Mouse (Mus musculus): Measurements from ENCODE around the gene Mfsd13b.
A peak's percentile ranks its signal among the peaks of the same experiment; 100 is the strongest.
"Not testable (repeated sequence)": the region's sequence is repeated elsewhere in the genome, so short reads cannot be mapped to it uniquely, and the experiment has no call there.

The Mfsd13b gene

DNA sequence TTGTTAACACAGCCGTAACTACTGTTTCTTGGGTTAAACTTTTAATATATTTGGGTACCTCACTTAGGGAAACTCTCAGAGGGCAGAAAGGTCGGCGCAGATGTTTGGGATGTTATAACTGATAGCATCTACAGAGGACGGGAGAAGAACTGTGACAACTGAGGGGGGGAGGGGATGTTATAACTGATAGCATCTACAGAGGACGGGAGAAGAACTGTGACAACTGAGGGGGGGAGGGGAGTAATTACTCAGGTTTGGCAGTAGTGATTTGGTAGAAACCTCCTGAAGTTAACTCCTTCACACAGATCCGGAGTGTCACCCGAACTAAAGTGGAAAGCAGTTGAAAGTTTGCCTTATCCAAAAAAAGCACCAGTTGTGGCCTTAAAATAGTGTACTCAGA lies 659 bp downstream of the Mfsd13b start:
- no peak for DNase-seq (ENCODE audit: low spot score)

DNA sequence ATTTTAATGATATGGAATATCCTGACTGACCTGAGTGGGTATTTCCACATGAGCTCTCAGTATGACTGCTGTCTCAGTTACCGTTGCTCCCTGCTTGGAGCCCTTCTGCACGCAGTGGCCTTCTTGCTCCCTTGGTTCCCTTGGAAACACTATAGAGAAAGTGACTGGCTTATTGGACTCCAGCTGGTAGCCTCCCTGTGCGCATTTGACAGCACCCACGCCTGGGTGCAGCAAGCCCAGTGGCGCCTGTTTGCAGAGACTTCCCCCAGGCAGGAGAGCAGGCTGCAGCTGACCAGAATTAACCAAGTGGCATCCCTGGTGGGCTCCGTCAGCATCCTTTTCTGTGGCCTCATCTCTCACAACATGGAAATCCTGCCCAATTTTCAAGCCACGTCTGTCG lies 8.9 kb downstream of the Mfsd13b start:
- DNase-seq (ENCODE audit: low spot score) = no peak

DNA sequence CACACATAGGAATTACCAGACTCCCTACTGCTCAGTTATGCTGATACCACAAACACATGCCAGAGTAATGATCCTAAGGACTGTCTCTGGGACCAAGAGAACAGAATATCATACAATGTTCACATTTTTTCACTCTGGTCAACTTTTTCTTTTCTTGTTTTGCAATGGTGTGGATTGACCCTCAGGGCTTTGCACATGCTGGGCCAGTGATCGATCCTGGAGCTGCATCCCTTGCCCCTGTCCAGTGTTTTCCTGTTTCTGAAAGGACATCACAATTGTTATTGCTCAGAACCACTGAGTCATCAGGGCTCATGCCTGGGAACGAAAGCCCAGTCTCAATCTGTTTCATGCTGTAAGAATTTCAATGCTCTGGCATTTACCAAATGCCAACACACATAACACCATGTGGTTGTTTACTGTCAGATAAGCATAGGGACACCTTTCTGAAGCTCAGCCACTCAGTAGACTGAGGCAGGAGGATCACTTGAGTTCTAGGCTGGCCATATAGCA lies 16.8 kb downstream of the Mfsd13b start:
- no peak for DNase-seq (ENCODE audit: low spot score)

DNA sequence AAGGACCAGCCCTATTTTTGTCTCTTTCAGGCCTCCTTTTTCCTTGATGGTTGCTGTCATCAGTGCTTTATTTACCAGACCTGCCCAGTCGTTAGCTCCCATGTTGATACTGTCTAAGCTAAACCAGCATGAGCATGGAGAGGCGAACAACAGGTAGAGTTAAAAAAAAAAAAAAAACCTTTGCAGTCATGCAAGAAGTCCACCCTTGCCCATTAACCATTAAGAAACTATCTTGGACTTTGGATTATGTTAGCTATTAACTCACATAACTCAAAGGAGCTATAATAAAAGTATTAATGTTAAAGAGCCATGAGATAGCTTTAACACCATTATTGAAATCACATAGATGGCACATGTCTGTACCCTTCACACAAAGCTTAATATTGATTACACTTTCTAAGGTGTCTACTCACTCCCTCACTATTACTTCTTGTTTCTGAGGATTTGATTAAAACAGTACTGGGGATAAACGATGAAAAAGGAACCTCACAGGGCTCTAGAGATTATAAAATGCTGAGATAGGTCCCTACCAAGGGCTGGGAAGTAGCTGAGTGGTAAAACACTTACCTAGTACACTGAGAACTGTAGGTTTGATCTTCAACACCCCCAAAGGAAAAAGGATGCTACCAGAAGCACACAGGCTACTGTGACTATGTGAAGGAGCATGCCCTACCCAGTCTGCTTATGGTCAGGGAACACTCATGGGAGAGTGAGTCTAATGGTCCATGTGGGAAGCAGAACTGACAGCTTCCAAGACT lies 17.9 kb downstream of the Mfsd13b start:
- no peak for DNase-seq (ENCODE audit: low spot score)

DNA sequence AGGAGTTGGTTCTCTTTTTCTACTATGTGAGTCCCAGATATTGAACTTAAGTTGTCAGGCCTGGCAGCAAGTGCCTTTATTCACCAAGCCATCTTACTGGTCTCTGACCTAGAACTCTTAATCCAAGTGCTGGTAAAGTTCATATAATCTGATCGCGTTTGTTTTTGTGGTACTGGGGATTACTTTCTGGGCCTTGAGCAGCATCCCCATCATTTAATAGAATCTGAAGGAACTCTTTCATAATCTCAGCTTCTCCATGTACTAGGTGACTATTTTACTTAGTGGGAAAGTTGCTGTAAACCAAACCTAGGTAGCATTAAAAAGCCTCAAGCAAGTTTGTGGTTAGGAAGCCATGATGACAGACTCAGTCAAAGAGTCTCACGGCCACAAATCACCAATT lies 19.6 kb downstream of the Mfsd13b start:
- DNase-seq (ENCODE audit: low spot score) = no peak

DNA sequence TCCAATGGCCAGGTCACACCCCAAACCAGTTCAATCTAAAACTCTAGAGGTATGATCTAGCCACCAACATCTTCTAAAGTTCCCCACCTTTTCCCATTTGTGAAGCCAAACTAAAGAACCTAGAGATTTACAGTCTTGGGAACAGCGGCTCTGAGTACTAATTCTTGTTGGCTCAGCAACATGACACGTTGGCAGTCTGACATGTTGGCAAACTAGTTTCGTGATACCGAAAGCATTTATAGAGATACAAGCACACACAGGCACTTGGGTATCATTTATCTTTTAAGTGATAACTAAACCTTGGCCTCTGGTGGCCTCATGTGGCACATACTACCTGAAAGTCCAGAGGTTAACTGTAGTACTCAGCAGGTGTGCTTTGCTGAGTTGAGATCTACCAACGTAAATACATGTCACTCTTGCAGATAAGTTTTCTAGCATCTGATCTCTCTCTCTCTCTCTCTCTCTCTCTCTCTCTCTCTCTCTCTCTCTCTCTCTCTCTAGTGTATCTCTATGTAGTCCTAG lies 20.2 kb downstream of the Mfsd13b start:
- DNase-seq (ENCODE audit: low spot score) = no peak

DNA sequence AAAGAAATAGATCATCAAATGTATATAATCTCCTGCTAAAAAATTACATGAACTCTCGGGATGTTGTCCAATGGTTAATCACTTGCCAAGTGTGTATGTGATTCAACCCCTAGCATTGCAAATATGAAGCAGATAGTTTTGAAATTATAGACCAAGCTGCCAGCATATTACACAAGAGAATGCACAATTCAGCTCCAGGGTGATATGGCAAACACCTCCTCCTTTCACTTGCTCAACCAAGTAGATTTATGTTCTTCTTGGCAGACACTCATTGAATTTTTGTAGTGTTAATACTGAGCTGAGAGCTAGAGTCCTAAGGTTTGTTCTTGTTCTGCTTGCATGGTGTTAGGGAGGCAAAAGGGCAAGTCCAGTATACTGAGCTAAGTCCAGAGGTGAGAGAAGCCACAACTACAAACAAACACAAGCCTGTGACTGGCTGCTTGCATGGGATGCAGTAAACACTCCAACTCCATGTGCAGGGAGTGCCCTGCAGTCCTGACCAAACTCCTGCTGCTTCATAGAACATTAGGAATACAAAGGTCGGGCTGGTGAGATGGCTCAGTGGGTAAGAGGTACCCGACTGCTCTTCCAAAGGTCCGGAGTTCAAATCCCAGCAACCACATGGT lies 21.6 kb downstream of the Mfsd13b start:
- peak; percentile 62 for DNase-seq (ENCODE audit: low spot score)

DNA sequence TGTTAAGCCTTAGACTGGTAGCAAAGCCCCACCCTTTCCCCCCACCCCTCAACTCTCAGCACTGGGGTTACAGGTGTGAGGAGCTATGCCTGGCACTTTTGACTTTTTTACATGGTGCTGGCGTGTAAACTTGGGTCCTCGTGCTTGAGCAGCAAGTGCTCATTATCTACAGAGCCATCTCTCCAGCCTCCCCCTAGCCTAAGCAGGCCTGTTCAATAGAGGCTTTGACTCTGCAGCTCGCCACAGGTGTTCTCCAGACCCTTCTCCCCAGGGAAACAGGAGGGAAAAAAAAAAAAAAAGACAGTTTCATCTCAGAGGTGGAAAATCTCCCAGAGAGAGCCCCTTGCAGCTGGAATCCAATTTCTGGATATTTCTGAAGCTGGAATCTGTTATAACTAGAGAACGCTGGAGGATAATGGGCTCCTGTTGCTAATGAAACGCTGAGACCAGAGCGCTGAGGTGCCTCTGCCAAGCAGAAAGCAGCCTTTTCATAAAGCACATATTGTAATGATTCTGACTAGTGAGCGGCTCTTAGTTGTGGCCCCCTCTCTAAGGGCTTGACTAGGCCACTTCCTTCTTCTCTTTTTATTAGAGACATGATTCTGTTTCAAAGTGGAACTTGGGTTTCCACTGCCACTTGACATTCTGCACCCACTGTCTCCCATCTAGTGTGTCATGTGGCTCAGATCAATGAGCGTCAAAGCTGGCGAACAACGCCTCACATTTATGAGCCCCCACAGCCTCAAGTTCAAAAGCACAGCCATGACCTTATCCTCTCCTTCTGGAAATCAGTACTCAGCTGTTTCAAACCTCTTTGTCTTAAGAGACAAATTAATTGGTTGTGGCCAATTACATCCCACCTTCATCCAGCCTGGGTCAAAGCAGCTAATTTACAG lies 29.7 kb downstream of the Mfsd13b start:
- DNase-seq (ENCODE audit: low spot score) = no peak

DNA sequence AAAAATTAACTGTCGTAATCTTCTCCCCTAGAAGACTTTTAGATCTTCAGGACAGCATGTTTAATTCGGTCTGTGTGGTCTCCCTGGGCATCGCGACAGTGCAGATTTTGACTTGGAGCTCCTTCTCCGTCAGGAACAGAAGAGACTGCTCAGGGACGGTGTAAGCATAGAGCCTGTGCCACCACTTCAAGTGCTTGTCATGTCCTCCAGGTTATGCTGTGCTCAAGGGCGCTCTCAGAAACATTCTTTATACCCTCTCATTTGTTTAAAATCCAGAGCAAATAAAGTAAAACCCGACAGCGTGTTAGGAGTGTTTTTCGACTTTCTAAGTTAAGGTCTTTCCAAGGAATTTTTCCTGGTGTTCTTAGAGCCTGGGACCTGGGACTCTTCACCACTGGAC lies 32.2 kb downstream of the Mfsd13b start:
- no peak for DNase-seq (ENCODE audit: low spot score)

DNA sequence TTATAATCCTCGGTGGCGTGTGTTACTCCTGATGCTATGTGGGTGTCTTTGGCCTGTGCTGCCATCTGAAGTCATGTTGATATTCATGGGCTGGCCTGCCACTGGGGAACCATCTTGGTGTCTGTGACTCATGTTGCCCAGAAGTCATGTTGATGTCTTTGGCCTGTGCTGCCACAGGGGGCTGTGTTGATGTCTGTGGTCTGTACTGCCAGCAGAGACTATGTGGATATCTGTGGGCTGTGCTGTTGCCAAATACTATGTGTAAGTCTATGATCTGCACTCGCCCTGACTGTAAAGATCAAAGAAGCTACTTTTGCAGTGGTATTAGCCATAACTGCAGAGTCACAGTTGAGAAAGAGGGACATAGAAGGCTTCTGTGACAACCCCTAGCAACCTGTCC lies 36.5 kb downstream of the Mfsd13b start:
- no peak for DNase-seq (ENCODE audit: low spot score)

DNA sequence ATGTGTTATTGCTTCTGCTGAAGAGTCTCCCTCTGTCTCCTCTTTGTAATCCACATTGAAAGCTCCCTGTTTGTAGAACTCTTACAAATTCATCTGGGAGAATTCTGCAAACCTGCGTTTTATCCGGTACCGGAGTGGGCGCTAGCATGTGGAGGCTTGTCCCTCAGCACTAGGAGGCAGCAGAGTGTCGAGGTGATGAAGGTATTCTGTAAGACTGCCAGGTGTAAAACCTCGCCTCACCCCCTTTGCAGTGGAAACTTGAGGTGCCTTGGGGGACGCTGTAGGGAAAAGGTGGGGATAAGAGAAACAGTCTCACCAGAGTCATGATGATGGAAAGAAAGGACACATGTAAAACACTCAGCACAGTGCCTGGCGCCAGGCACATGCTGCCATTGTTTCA lies 38.0 kb downstream of the Mfsd13b start:
- no peak for DNase-seq (ENCODE audit: low spot score)

DNA sequence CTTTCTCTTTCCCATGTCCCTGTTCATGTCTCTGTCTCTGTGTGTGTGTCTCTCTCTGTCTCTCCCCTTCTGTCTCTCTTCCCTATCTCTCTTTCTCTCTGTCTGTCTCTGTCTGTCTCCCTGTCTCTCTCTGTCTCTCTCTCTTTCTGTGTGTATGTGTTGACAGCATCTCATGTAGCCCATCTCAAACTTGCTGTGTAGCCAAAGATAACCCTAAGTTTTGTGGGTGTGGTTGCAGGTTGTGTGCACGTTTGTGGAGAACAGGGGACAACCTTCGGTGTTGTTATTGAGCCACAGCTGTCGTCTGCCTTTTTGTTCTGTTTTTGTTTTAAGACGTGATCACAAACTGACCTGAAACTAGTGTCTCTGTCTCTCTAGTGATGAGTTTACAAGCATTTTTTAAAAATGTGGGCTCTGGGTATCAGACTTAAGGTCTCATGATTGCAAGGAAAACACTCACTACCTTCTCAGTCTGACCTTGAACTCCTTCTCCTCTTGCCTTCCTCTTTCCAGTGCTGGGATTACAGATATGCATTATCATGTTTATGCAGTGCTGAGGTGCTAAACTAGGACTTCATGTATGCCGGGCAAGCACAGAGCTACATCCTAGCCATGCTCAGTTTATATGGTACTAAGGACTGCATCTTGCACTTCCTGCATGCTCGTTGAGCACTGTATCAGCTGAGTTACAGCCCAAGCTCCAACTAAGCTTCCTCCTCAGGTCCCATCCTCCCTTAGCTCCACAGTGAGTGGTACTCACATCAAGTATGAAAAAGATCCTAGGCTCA lies 43.1 kb downstream of the Mfsd13b start:
- DNase-seq (ENCODE audit: low spot score) = no peak

DNA sequence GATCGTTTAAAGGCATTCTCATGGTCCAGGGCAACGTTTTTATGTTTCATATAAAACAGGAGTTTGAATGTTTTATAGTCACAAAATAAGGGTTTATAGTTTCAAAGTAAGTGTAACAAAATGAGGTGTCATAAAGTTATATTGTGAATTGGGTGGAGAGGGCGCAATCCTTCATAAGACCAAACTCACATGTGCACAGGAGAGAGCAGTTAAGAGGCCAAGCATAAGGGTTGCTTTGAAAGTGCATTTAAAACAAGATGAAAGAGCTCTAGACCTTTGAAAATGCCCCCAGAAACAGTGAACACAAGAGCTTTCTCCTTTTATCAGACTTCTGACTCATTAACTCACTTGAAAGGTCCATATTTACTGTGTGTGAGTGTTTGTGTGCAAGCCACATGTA lies 44.0 kb downstream of the Mfsd13b start:
- DNase-seq (ENCODE audit: low spot score) = no peak

DNA sequence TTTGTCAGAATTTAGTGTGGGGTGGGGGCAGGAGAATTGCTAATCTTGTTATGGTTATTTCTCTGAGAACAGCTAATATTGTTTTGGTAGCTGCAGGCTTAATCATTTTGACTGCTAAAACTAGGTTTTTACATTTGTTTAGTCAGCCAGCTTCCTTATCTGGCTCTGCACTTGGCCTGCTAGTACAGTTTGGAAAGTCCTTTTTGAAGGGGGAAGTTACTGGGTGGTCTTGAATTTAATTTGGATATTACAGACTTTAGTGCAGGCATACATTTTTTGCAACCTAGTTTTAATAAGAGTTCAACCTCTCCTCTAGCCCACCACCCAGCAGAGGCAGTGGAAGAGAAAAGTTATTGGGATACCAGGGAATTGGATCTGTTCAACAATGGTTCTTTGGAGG lies 47.6 kb downstream of the Mfsd13b start:
- DNase-seq (ENCODE audit: low spot score) = not testable (repeated sequence)

DNA sequence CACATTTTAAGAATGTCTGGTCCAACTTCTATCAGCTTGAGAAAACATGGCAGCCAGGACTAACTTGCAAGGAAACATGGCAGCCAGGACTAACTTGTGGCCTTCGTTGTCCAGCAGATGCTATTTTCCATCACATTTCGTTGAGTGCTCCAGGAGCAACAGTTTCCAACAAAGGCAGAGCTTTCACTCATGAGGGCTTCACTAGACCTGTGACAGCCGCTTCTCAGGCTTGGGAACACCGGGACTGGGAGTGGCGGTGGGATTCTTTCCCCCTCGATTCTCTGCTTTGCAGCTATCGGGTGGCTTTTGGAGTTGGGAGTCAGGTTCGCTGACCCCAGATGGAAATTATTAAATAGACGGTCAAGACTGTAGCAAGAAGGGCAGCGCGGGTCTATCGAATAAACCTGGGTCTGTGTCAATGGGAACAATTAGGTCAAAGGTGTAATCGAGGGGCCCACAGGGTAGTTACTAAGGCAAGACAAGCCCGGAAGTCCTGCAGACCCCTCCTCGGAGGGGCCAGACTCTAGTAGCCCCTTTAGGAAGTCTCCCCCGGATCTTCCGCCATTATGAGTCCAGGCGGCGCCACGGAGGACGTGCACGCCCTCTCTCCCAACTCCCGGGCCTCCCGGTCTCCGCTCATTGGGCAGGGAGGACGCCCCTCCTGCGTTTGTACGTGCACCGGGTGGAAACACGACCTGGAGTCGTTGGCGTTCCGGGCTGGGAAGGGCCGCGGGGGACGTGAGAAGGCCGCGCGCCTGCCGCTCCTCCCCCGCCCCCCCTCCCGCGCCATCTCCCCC lies 51.7 kb downstream of the Mfsd13b start, which contains the start of gene Mettl9:
TSS of gene Mettl9 (plus strand) at position 590 of the 797 bp plus-strand sequence.
- DNase-seq (ENCODE audit: low spot score) = peak; percentile 98

DNA sequence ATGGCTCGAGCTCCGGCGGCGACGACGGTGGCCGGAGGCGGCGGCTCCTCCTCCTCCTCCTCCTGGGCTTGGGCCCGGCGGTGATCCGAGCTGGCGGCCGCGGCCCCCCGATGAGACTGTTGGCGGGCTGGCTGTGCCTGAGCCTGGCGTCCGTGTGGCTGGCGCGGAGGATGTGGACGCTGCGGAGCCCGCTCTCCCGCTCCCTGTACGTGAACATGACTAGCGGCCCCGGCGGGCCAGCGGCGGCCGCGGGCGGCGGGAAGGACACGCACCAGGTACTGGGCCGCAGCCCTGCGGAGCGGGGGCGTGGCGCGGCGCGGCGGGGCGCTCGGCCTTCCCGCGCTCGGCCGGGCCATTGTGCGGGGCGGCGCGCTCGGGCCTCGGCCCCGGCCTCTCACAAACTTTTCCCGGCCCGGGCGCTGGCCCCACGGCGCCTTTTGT lies 52.4 kb downstream of the Mfsd13b start:
- DNase-seq (ENCODE audit: low spot score) = no peak

DNA sequence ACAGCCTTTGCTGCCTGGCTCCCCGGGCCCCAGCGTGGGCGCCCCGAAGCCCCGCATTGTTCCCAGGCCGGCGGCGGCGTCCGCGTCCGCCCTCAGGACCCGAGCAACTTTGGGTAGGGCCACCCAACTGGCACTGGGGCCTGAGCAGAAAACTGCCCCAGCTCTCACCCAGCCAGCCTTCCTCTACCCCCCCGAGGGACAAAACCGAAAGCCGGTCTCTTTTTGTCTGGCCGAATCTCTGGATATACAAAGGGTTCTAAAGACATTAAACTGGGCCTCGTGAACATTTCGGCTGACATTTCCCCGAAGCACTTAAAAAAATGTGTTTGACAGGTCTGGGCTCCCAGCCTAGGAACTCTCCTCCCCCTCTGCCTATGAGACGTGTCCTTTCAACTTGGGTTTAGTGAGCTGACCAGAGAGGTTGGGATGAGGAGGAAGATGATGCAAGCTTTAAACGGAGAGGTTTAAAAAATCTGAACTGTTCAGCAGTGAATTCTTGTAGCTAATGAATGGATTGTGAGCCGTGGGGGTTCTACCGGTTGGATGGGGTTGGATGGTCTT lies 52.9 kb downstream of the Mfsd13b start:
- peak; percentile 59 for DNase-seq (ENCODE audit: low spot score)

DNA sequence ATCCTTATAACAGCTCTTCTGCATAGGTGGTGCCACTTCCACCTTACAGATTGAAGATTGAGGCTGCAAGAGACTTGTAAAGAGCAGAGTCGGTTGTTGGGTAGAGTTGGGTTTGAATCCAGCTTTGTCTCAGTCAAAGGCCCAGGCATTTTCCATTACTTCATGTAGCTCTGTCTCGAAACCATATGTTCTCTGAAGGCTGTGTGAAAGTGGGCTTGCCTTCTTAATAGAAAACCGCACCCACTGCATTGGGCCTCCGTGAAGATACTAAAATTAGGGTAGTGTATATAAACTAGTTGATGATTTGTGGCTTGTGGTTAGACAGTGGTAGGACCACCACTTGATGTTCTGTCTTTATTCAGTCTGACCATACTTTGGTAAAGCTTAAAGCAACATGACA lies 58.3 kb downstream of the Mfsd13b start:
- no peak for DNase-seq (ENCODE audit: low spot score)

DNA sequence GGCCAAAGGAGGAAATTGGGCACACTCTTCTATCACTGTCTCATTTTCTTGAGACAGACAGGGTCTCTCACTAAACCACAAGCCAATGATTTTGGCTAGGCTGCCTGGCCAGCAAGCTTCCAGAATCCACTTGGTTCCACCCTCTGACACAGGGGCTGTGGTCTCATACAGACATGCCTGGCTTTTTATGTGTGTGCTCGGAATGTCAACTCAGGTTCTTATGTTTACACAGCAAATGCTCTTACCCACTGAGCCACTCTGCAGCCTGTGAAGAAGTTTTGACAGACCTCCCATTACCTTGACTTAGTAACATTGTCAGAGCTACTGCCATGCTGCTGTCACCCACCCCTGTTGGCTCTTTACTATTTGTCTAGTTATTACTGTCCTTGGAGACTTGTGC lies 59.7 kb downstream of the Mfsd13b start:
- no peak for DNase-seq (ENCODE audit: low spot score)

DNA sequence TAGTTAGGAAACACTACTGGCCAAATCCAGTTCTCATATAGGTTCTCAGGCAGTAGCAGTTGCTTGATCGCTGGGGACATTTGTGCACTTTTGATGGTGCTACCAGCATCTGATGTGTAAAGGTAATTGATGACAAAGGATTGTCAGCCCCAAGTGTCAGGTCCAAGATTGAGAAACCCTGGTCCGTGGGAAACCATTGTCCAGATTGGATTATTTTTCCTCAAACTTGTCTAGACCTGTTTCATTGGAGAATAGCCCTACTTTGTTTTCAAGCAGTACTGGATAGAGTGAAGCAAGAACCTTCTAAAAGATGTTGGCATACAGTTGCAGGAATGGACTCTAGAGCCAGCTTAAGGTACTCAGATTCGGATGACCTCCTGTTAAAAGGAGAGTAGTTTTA lies 60.7 kb downstream of the Mfsd13b start:
- no peak for DNase-seq (ENCODE audit: low spot score)

Data from yolk sac, embryonic 10.5 days (tissue).